Mouse (Mus musculus): ENCODE data around the gene Adh1. TPM values are rescaled to one million over a fixed set of nuclear protein-coding genes. Genes with fewer than 3 reads are reported as not detected.

Gene Adh1
- 251 and 256 TPM in 2 replicates for polyA plus RNA-seq (2012; rRNA removed)

GRCm38 (mm10) chr3:138260721-138261669 lies at the start of gene Adh1:
TSS of gene Adh1 (plus strand) at chr3:138260991.
- no peaks in the 10 kb centered on the region for H3K36me3 ChIP-seq (ENCODE audit: control insufficient read depth, insufficient read depth, low read length)
- H3K27ac ChIP-seq (ENCODE audit: insufficient read depth, low read depth, low read length) = no peak within 1 kb of the TSS

DNA sequence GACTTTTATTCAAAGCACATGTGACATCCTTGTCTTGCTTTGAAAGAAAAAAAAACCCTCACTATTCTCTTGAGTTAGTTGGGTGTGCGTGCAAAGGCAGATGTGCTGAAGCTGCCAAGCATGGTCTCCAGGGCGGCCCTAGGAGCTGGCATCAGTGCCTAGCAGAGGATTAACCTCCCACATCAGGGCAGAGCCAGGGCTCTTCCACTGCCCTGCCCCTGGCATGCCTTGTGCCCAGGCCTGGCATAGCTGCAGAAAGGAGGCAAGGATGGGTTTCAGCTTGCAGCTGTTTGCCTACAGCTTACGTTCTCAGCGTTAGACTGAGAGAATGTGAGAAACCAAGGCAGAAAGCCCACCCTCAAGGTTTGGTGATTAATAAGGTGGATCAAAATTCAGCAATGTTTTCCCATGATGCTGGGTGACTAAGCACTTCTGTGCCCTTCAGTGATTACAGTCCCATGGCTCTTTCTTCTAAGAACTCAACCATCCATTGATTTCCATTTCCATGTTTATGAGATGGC lies 48.3 kb upstream of the Adh1 start:
- DNase-seq = no peak
- TF ChIP-seq CTCF (conservative IDR thresholded peaks at IDR 0.05; ENCODE audit: insufficient read depth, insufficient read length, low read depth, low read length) (no peak), POLR2A (IDR thresholded peaks at IDR 0.05; ENCODE audit: low read depth, low read length) (no peak)
- Histone ChIP-seq H3K36me3 (ENCODE audit: control insufficient read depth, insufficient read depth, low read length) (no peaks in the 10 kb centered on the region), H3K4me1 (ENCODE audit: control insufficient read depth, insufficient read depth, low read length) (no peaks in the 10 kb centered on the region), H3K27me3 (replicated peaks; ENCODE audit: control insufficient read depth, insufficient read depth, low read length) (no peaks in the 10 kb centered on the region), H3K27ac (ENCODE audit: insufficient read depth, low read depth, low read length) (no peak overlapping the region), H3K4me3 (ENCODE audit: insufficient read depth, low read depth, low read length) (no peak overlapping the region)
- 81% methylated on average over 4 of the region's 4 CpGs for WGBS

More at GRCm38 (mm10) chr3:138260721-138261669, at the start of gene Adh1:
- WGBS = 82% methylated on average over 11 of the region's 11 CpGs
- H3K27me3 ChIP-seq (replicated peaks; ENCODE audit: control insufficient read depth, insufficient read depth, low read length) = no peaks in the 10 kb centered on the region
- H3K4me3 ChIP-seq (ENCODE audit: insufficient read depth, low read depth, low read length) = no peak within 1 kb of the TSS
- TF ChIP-seq CTCF (conservative IDR thresholded peaks at IDR 0.05; ENCODE audit: insufficient read depth, insufficient read length, low read depth, low read length) = no peak
- TF ChIP-seq POLR2A (IDR thresholded peaks at IDR 0.05; ENCODE audit: low read depth, low read length) = no peak
- no peak for DNase-seq
- no peaks in the 10 kb centered on the region; the same call in 1 of the 2 replicates for H3K4me1 ChIP-seq (ENCODE audit: control insufficient read depth, insufficient read depth, low read length)

- no peak overlapping the region for H3K27ac ChIP-seq (ENCODE audit: insufficient read depth, low read depth, low read length)
- no peaks in the 10 kb centered on the region for H3K4me1 ChIP-seq (ENCODE audit: control insufficient read depth, insufficient read depth, low read length)
- DNase-seq = no peak
- H3K27me3 ChIP-seq (replicated peaks; ENCODE audit: control insufficient read depth, insufficient read depth, low read length) = no peaks in the 10 kb centered on the region
- TF ChIP-seq POLR2A (IDR thresholded peaks at IDR 0.05; ENCODE audit: low read depth, low read length) (no peak), CTCF (conservative IDR thresholded peaks at IDR 0.05; ENCODE audit: insufficient read depth, insufficient read length, low read depth, low read length) (no peak)
- WGBS = 54% methylated on average over 11 of the region's 11 CpGs
- no peaks in the 10 kb centered on the region for H3K36me3 ChIP-seq (ENCODE audit: control insufficient read depth, insufficient read depth, low read length)
- no peak overlapping the region for H3K4me3 ChIP-seq (ENCODE audit: insufficient read depth, low read depth, low read length)
These were observed 45.3 kb upstream of the Adh1 start for GRCm38 (mm10) chr3:138215395-138215989.

DNA sequence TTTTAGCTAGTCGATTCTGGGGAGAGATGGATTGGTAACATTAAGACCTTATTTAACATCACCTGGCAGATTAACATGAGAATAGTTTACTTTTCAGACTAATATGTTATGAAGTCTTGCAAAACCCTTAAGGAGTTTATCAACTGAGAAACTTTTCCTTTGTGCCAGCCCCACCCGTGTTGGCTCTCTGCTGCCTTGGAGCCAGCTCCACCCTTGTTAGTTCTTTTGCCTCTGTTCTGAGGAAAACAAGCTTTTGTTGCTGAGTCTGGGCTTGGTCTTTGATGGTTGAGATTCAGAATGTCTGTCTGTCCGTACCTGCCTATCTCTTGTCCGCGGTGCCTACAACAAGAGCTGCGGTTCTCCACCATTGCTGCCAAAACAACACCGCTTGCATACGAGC lies 44.7 kb upstream of the Adh1 start:
- Histone ChIP-seq H3K4me3 (ENCODE audit: insufficient read depth, low read depth, low read length) (no peak overlapping the region), H3K4me1 (ENCODE audit: control insufficient read depth, insufficient read depth, low read length) (no peaks in the 10 kb centered on the region), H3K27ac (ENCODE audit: insufficient read depth, low read depth, low read length) (no peak overlapping the region), H3K27me3 (replicated peaks; ENCODE audit: control insufficient read depth, insufficient read depth, low read length) (no peaks in the 10 kb centered on the region), H3K36me3 (ENCODE audit: control insufficient read depth, insufficient read depth, low read length) (no peaks in the 10 kb centered on the region)
- 83% methylated on average over 8 of the region's 8 CpGs for WGBS
- no peak for DNase-seq
- no peak for TF ChIP-seq POLR2A (IDR thresholded peaks at IDR 0.05; ENCODE audit: low read depth, low read length)
- no peak for TF ChIP-seq CTCF (conservative IDR thresholded peaks at IDR 0.05; ENCODE audit: insufficient read depth, insufficient read length, low read depth, low read length)

GRCm38 (mm10) chr3:138217631-138218264 lies 43.0 kb upstream of the Adh1 start, which contains the start of gene Adh7:
TSS of gene Adh7 (plus strand) at chr3:138217760.
- no peak within 1 kb of the TSS for H3K27ac ChIP-seq (ENCODE audit: insufficient read depth, low read depth, low read length)
- 77% methylated on average over 10 of the region's 10 CpGs for WGBS
- TF ChIP-seq POLR2A (IDR thresholded peaks at IDR 0.05; ENCODE audit: low read depth, low read length) (no peak), CTCF (conservative IDR thresholded peaks at IDR 0.05; ENCODE audit: insufficient read depth, insufficient read length, low read depth, low read length) (no peak)
- peaks cover 2% of the 10 kb centered on the region; the same call in 1 of the 2 replicates for H3K4me1 ChIP-seq (ENCODE audit: control insufficient read depth, insufficient read depth, low read length)
- H3K36me3 ChIP-seq (ENCODE audit: control insufficient read depth, insufficient read depth, low read length) = no peaks in the 10 kb centered on the region
- no peaks in the 10 kb centered on the region for H3K27me3 ChIP-seq (replicated peaks; ENCODE audit: control insufficient read depth, insufficient read depth, low read length)
- DNase-seq = no peak
- no peak within 1 kb of the TSS for H3K4me3 ChIP-seq (ENCODE audit: insufficient read depth, low read depth, low read length)

- H3K4me1 ChIP-seq (ENCODE audit: control insufficient read depth, insufficient read depth, low read length) = peaks cover 9% of the 10 kb centered on the region
- no peak overlapping the region for H3K27ac ChIP-seq (ENCODE audit: insufficient read depth, low read depth, low read length)
- H3K36me3 ChIP-seq (ENCODE audit: control insufficient read depth, insufficient read depth, low read length) = no peaks in the 10 kb centered on the region
- WGBS = 85% methylated on average over 11 of the region's 11 CpGs
- TF ChIP-seq POLR2A (IDR thresholded peaks at IDR 0.05; ENCODE audit: low read depth, low read length) (no peak), CTCF (conservative IDR thresholded peaks at IDR 0.05; ENCODE audit: insufficient read depth, insufficient read length, low read depth, low read length) (no peak)
- DNase-seq = no peak
- no peak overlapping the region for H3K4me3 ChIP-seq (ENCODE audit: insufficient read depth, low read depth, low read length)
- H3K27me3 ChIP-seq (replicated peaks; ENCODE audit: control insufficient read depth, insufficient read depth, low read length) = no peaks in the 10 kb centered on the region
These were observed 39.7 kb upstream of the Adh1 start for GRCm38 (mm10) chr3:138221116-138221515.

Measured in kidney, adult 2 months (tissue).